Mouse (Mus musculus): ENCODE results near the gene Rbm34. TPM values are rescaled to one million over a fixed set of nuclear protein-coding genes. Genes with fewer than 3 reads are reported as not detected.

Gene Rbm34
- polyA plus RNA-seq, 1 experiment: 4.8 TPM

GRCm38 (mm10) chr8:126937337-126937736 is 33.5 kb downstream of the Rbm34 start:
- H3K4me1 ChIP-seq: peaks cover 50% of the 10 kb centered on the region
- H3K27me3 ChIP-seq (replicated peaks): no peaks in the 10 kb centered on the region
- H3K9me3 ChIP-seq: no peaks in the 10 kb centered on the region
- TF ChIP-seq GATA1 (IDR thresholded peaks at IDR 0.05; ENCODE audit: borderline replicate concordance, low read length) (no peak), FLI1 (IDR thresholded peaks at IDR 0.05; ENCODE audit: low read length) (no peak)
- H3K4me3 ChIP-seq (replicated peaks): no peak overlapping the region
- peaks cover 88% of the 10 kb centered on the region for H3K36me3 ChIP-seq (replicated peaks; ENCODE audit: low read length)

- Histone ChIP-seq H3K36me3 (replicated peaks; ENCODE audit: low read length) (peaks cover 92% of the 10 kb centered on the region), H3K9me3 (no peaks in the 10 kb centered on the region), H3K27me3 (replicated peaks) (no peaks in the 10 kb centered on the region), H3K4me1 (peaks cover 52% of the 10 kb centered on the region), H3K4me3 (replicated peaks) (no peak overlapping the region)
- TF ChIP-seq FLI1 (IDR thresholded peaks at IDR 0.05; ENCODE audit: low read length) (no peak), GATA1 (IDR thresholded peaks at IDR 0.05; ENCODE audit: borderline replicate concordance, low read length) (no peak)
Observed at GRCm38 (mm10) chr8:126935932-126936331, 34.9 kb downstream of the Rbm34 start.

DNA sequence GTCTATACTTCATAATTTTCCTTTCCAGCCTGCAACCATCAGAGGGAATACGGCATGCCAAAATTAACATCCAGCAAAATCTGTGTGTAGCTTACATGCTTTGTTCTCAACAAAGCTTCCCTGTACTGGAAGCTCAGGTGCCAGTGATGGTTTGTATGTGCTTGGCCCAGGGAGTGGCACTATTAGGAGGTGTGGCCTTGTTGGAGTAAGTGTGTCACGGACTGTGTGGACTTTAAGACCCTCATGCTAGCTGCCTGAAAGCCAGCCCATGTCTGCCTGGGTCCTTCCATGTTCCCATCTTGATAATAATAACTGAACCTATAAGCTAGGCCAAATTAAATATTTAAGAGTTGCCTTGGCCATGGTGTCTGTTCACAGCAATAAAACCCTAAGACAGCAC is 35.5 kb downstream of the Rbm34 start:
- H3K4me3 ChIP-seq (replicated peaks): no peak overlapping the region
- H3K27me3 ChIP-seq (replicated peaks): no peaks in the 10 kb centered on the region
- TF ChIP-seq GATA1 (IDR thresholded peaks at IDR 0.05; ENCODE audit: borderline replicate concordance, low read length) (no peak), FLI1 (IDR thresholded peaks at IDR 0.05; ENCODE audit: low read length) (no peak)
- H3K36me3 ChIP-seq (replicated peaks; ENCODE audit: low read length): peaks cover 93% of the 10 kb centered on the region
- peaks cover 51% of the 10 kb centered on the region for H3K4me1 ChIP-seq
- H3K9me3 ChIP-seq: no peaks in the 10 kb centered on the region

DNA sequence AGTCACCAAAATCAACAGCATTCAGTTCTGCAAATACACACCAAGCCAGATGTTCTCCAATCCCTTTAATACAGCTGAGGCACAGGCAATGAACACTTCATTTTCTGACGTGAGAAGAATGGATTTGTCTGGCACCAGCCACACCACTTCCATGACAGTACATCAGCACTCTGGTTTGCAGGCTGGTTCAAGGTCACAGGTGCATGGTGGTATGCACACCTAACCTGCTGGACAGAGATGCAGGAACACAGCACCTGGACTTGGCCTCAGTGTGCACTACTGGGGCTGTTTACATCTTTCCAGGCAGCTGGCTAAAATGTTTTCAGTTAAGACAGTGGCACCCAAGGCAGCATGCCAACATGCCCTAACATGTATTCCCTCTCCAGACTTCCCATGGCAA is 38.2 kb downstream of the Rbm34 start:
- Histone ChIP-seq H3K36me3 (replicated peaks; ENCODE audit: low read length) (peaks cover 95% of the 10 kb centered on the region), H3K4me1 (peaks cover 75% of the 10 kb centered on the region), H3K4me3 (replicated peaks) (peak overlapping the region; percentile 80), H3K27me3 (replicated peaks) (no peaks in the 10 kb centered on the region), H3K9me3 (no peaks in the 10 kb centered on the region)
- TF ChIP-seq GATA1 (IDR thresholded peaks at IDR 0.05; ENCODE audit: borderline replicate concordance, low read length) (no peak), FLI1 (IDR thresholded peaks at IDR 0.05; ENCODE audit: low read length) (no peak)

- no peaks in the 10 kb centered on the region for H3K9me3 ChIP-seq
- peaks cover 95% of the 10 kb centered on the region for H3K36me3 ChIP-seq (replicated peaks; ENCODE audit: low read length)
- no peaks in the 10 kb centered on the region for H3K27me3 ChIP-seq (replicated peaks)
- peaks cover 77% of the 10 kb centered on the region for H3K4me1 ChIP-seq
- H3K4me3 ChIP-seq (replicated peaks): no peak overlapping the region
- no peak for TF ChIP-seq GATA1 (IDR thresholded peaks at IDR 0.05; ENCODE audit: borderline replicate concordance, low read length)
- TF ChIP-seq FLI1 (IDR thresholded peaks at IDR 0.05; ENCODE audit: low read length): no peak
Observed at GRCm38 (mm10) chr8:126932249-126932648, 38.6 kb downstream of the Rbm34 start.

- peaks cover 95% of the 10 kb centered on the region for H3K36me3 ChIP-seq (replicated peaks; ENCODE audit: low read length)
- peaks cover 79% of the 10 kb centered on the region for H3K4me1 ChIP-seq
- H3K9me3 ChIP-seq: no peaks in the 10 kb centered on the region
- TF ChIP-seq FLI1 (IDR thresholded peaks at IDR 0.05; ENCODE audit: low read length) (no peak), GATA1 (IDR thresholded peaks at IDR 0.05; ENCODE audit: borderline replicate concordance, low read length) (no peak)
- H3K4me3 ChIP-seq (replicated peaks): no peak overlapping the region
- no peaks in the 10 kb centered on the region for H3K27me3 ChIP-seq (replicated peaks)
Observed at GRCm38 (mm10) chr8:126931720-126932119, 39.2 kb downstream of the Rbm34 start.

GRCm38 (mm10) chr8:126929607-126930161 is 41.2 kb downstream of the Rbm34 start:
- Histone ChIP-seq H3K4me3 (replicated peaks) (no peak overlapping the region), H3K4me1 (peaks cover 73% of the 10 kb centered on the region), H3K36me3 (replicated peaks; ENCODE audit: low read length) (peaks cover 93% of the 10 kb centered on the region), H3K27me3 (replicated peaks) (no peaks in the 10 kb centered on the region), H3K9me3 (no peaks in the 10 kb centered on the region)
- no peak for TF ChIP-seq GATA1 (IDR thresholded peaks at IDR 0.05; ENCODE audit: borderline replicate concordance, low read length)
- no peak for TF ChIP-seq FLI1 (IDR thresholded peaks at IDR 0.05; ENCODE audit: low read length)

DNA sequence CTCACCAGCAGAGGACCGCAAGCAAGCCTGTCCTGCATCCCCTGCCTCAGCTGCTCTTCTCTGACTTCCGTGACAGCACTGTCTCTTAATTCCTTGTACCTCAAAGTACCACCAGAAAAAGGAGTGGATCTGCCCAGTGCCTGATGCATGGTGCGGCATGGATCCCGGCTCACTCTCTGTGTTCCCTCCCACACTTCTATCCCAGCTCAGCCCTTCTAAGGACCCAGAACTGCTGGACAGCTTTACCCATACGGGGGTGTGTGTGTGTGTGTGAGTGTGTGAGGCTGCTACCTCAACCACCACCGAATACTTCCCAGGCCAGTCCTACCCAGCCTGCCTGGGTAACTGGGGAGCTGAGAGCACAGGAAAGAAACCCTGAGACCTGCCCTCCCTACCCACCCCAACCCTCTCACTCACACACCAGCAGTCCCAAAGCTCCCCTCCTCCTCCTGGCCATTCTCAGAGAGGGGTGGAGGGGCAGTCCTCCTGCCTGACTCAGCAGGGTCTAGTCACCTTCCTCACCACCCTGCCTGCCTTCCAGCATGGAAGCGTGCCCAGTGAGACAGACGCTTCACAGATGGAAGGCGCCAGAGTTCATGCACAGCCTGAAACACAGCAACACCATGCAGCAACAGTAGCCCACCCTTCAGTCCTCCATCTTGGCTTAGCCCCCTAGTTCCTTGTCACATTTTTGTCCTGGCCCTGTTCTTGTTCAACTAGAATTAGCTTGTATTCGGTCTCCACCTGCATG is 41.9 kb downstream of the Rbm34 start:
- peaks cover 94% of the 10 kb centered on the region for H3K36me3 ChIP-seq (replicated peaks; ENCODE audit: low read length)
- peak overlapping the region; percentile 51 for H3K4me3 ChIP-seq (replicated peaks)
- H3K27me3 ChIP-seq (replicated peaks): no peaks in the 10 kb centered on the region
- no peaks in the 10 kb centered on the region for H3K9me3 ChIP-seq
- peaks cover 68% of the 10 kb centered on the region for H3K4me1 ChIP-seq
- no peak for TF ChIP-seq GATA1 (IDR thresholded peaks at IDR 0.05; ENCODE audit: borderline replicate concordance, low read length)

GRCm38 (mm10) chr8:126928028-126928427 is 42.8 kb downstream of the Rbm34 start:
- no peak for TF ChIP-seq GATA1 (IDR thresholded peaks at IDR 0.05; ENCODE audit: borderline replicate concordance, low read length)
- no peak for TF ChIP-seq FLI1 (IDR thresholded peaks at IDR 0.05; ENCODE audit: low read length)

DNA sequence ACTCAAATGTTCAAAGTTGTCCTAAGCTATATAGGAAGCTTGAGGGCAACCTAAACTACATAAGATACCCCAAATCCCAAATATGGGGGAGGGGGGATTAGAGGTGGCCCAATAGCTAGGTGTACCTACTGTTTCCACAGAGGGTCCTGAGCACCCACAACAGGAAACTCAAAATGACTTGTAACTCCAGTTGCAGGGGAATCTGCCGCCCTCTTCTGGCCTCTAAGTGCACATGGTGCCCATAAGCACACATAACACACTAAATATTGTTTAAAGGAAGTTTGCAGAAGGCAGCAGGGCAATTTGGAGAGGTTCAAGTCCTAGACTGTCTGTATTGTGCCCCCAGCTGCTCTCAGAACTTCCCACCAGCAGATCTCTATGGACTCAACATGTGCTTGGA is 43.8 kb downstream of the Rbm34 start:
- TF ChIP-seq FLI1 (IDR thresholded peaks at IDR 0.05; ENCODE audit: low read length) (no peak), GATA1 (IDR thresholded peaks at IDR 0.05; ENCODE audit: borderline replicate concordance, low read length) (no peak)
- H3K27me3 ChIP-seq (replicated peaks): no peaks in the 10 kb centered on the region
- peaks cover 54% of the 10 kb centered on the region for H3K4me1 ChIP-seq
- H3K9me3 ChIP-seq: no peaks in the 10 kb centered on the region
- H3K4me3 ChIP-seq (replicated peaks): no peak overlapping the region
- peaks cover 92% of the 10 kb centered on the region for H3K36me3 ChIP-seq (replicated peaks; ENCODE audit: low read length)

More at GRCm38 (mm10) chr8:126928028-126928427, 42.8 kb downstream of the Rbm34 start:
- H3K9me3 ChIP-seq: no peaks in the 10 kb centered on the region
- H3K4me1 ChIP-seq: peaks cover 61% of the 10 kb centered on the region
- no peak overlapping the region for H3K4me3 ChIP-seq (replicated peaks)
- H3K36me3 ChIP-seq (replicated peaks; ENCODE audit: low read length): peaks cover 92% of the 10 kb centered on the region
- no peaks in the 10 kb centered on the region for H3K27me3 ChIP-seq (replicated peaks)
